Mouse (Mus musculus): ENCODE measurements around the gene Map4k2. TPM values are rescaled to one million over a fixed set of nuclear protein-coding genes. Genes with fewer than 3 reads are reported as not detected.

Map4k2 gene
- total RNA-seq, 2 experiments from 2014 or later, result 56.3 TPM

- DNase-seq, result no peak
- intact Hi-C loops (cut with DNase I), result loop anchor here (10.0 kb wide), 1 partner anchor 847 kb away; the partner anchor contains the start of gene Cfl1
Measured at GRCm38 (mm10) chr19:6341453-6342077, 630 bp downstream of the Map4k2 start.

- DNase-seq, result no peak
- intact Hi-C loops (cut with DNase I), result loop anchor here (10.0 kb wide), 1 partner anchor 848 kb away; the partner anchor contains the start of gene Cfl1
Measured at GRCm38 (mm10) chr19:6342276-6342933, 1.5 kb downstream of the Map4k2 start.

- intact Hi-C loops (cut with DNase I), result loop anchor here (10.0 kb wide), 1 partner anchor 848 kb away; the partner anchor contains the start of gene Cfl1
- DNase-seq, result no peak
Measured at GRCm38 (mm10) chr19:6343066-6343925, 2.4 kb downstream of the Map4k2 start.

- intact Hi-C loops (cut with DNase I), result loop anchor here (2.0 to 10.0 kb wide), 2 partner anchors 15 to 849 kb away; partner anchors contain the start of gene Cfl1
- no peak for DNase-seq
Measured at GRCm38 (mm10) chr19:6343996-6344395, 3.1 kb downstream of the Map4k2 start.

GRCm38 (mm10) chr19:6346023-6346422 lies 5.1 kb downstream of the Map4k2 start:
- no peak for DNase-seq
- intact Hi-C loops (cut with DNase I), result loop anchor here (10.0 kb wide), 1 partner anchor 851 kb away; the partner anchor contains the start of gene Cfl1

- no peak for DNase-seq
- intact Hi-C loops (cut with DNase I), result loop anchor here (10.0 kb wide), 1 partner anchor 852 kb away; the partner anchor contains the start of gene Cfl1
Measured at GRCm38 (mm10) chr19:6346661-6347060, 5.7 kb downstream of the Map4k2 start.

GRCm38 (mm10) chr19:6347615-6348014 lies 6.7 kb downstream of the Map4k2 start:
- intact Hi-C loops (cut with DNase I), result loop anchor here (10.0 kb wide), 1 partner anchor 853 kb away; the partner anchor contains the start of gene Cfl1
- no peak for DNase-seq

GRCm38 (mm10) chr19:6348717-6349116 lies 7.8 kb downstream of the Map4k2 start:
- intact Hi-C loops (cut with DNase I), result loop anchor here (10.0 kb wide), 1 partner anchor 854 kb away; the partner anchor contains the start of gene Cfl1

GRCm38 (mm10) chr19:6349215-6349983 lies 8.5 kb downstream of the Map4k2 start:
- intact Hi-C loops (cut with DNase I), result loop anchor here (10.0 kb wide), 1 partner anchor 855 kb away; the partner anchor contains the start of gene Cfl1
- no peak for DNase-seq

More at GRCm38 (mm10) chr19:6348717-6349116, 7.8 kb downstream of the Map4k2 start:
- no peak for DNase-seq

GRCm38 (mm10) chr19:6351431-6352106 lies 10.6 kb downstream of the Map4k2 start:
- no peak for DNase-seq
- intact Hi-C loops (cut with DNase I), result no loop called here

- no peak for DNase-seq
- intact Hi-C loops (cut with DNase I), result no loop called here
Measured at GRCm38 (mm10) chr19:6352107-6352505, 11.2 kb downstream of the Map4k2 start.

- no peak for DNase-seq
- intact Hi-C loops (cut with DNase I), result no loop called here
Measured at GRCm38 (mm10) chr19:6354030-6354429, 13.1 kb downstream of the Map4k2 start.

- intact Hi-C loops (cut with DNase I), result no loop called here
Measured at GRCm38 (mm10) chr19:6361291-6361690, 20.4 kb downstream of the Map4k2 start.

GRCm38 (mm10) chr19:6363091-6363410 lies 22.1 kb downstream of the Map4k2 start:
- no peak for DNase-seq
- intact Hi-C loops (cut with DNase I), result no loop called here

More at GRCm38 (mm10) chr19:6361291-6361690, 20.4 kb downstream of the Map4k2 start:
- no peak for DNase-seq

- intact Hi-C loops (cut with DNase I), result no loop called here
Measured at GRCm38 (mm10) chr19:6363411-6364240, 22.7 kb downstream of the Map4k2 start, which contains the start of gene Sf1. Gene Sf1, plus strand, starts transcription at chr19:6363690.

GRCm38 (mm10) chr19:6364317-6364725 lies 23.4 kb downstream of the Map4k2 start:
- peak; percentile 94 to 95 for DNase-seq
- intact Hi-C loops (cut with DNase I), result no loop called here

More at GRCm38 (mm10) chr19:6363411-6364240, 22.7 kb downstream of the Map4k2 start, which contains the start of gene Sf1:
- DNase-seq, result peak; percentile 99

- intact Hi-C loops (cut with DNase I), result no loop called here
- no peak for DNase-seq
Measured at GRCm38 (mm10) chr19:6364842-6365241, 23.9 kb downstream of the Map4k2 start.

- intact Hi-C loops (cut with DNase I), result no loop called here
Measured at GRCm38 (mm10) chr19:6370175-6370574, 29.2 kb downstream of the Map4k2 start.

More at GRCm38 (mm10) chr19:6370175-6370574, 29.2 kb downstream of the Map4k2 start:
- DNase-seq, result no peak

Data from heart, postnatal 14 days (tissue).